Mouse (Mus musculus) kidney, adult 9 months (tissue): ENCODE results near the gene Pfkfb4.

Source experiments
- DNase-seq: peaks from one replicate; pipeline ENCODE4 v3.0.0; 2022

The Pfkfb4 gene

DNA sequence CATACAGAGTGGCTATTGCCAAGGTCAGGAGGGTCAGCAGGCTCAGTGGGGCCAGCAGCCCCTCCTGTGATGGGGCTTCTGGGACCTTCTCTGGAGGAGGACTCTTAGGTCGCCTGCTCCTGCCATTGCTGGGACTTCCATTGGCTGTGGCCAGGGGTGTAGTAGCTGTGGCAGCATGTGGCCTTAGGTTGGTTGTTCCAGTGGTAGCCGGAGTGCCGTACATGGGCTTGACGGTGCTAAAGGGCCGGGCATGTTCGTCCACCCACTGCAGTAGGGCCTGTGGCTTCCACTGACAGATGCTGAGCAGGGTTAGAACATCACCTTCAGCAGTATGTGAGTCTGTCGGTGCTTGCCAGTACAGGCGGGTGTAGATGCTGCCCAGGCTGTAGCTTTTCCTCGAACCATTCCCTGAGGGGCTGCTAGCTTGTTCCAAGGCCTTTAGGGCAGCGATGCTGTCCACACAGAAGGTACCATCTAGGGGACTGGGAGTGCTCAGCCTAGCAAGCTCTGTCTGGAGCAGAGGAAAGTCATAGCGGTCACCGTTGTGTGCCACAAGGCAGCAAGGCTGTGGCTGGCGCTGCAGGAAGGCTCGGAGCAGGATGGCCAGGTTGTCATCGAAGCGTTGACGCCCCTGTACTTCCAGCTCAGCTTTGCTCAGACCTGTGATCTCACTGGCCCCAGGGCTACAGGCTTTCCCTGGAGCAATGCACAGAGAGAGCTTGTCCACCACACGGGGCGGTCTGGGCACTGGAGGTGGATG, 66.6 kb downstream of the Pfkfb4 start:
- no peak for DNase-seq

DNA sequence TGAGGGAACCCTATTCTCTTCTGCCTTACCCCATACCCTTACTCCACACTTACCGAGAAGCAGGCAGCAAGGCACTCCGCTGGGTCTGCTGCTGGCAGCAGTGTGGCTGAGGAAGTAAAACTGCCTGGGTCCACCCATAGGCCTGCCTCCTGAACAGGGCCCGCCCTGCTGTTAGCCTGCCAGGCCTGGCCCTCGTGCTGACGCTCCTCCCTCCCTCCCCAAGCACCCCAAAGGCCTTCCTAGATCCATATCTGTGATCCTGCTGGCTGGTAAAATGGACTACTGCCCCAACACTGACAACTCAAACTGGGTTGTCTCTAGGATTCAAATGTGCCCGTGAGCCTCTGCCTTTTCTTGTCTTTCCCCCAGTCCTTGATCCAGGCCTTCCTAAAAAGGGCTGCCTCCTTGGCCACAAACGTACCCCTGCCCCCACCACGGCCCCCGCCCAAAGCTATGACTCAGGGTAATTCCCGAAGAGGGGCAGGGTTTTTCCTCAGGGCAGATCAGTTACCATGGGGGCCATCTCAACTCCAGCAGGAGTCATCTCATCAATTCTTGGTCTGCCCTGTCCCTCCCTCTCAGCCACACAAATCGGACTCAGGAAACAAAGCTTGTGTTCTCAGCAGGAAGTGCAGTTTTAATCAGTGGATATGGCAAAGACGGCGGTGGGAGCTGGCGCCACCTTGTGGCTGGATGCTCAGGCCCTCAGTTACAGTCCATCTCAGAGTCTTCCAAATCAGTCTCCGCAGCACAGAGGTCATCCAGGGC, 67.7 kb downstream of the Pfkfb4 start, which contains the start of gene Trex1:
Trex1 (minus strand) TSS at position 599 of the 768 bp plus-strand sequence.
- DNase-seq, result peak; percentile 95

DNA sequence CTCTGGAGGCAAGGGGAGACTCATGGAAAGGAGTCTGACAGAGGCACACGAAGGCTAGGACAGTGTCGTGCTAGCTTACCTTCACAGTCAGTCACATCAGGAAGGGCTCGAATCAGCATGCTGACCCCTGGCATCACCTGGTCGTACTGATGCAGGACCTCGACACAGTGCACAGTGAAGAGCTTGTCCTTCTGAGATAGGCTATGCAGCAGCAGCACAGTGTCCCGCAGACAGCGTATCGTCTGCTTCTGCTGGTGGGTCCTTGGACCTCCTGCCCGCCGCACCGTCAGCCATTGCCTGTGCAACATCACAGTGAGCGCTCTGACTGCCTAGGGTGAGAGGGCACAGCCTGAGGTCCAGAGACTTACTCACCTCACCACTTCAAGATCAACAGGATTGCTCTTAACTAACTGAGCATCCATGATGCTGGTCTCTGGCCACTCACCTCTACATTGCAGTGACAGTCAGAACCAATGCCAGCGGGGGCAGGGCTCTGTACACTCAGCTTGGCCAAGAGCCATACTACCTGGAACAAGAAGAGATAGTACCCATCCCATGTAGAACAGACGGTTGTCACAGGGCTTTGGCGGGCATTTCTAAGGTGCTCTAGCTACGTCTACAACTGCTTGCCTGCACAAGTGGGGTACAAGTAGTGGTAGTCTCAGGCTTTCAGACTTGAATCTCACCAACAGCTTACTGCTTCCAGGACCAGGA, 68.8 kb downstream of the Pfkfb4 start:
- DNase-seq, result no peak

DNA sequence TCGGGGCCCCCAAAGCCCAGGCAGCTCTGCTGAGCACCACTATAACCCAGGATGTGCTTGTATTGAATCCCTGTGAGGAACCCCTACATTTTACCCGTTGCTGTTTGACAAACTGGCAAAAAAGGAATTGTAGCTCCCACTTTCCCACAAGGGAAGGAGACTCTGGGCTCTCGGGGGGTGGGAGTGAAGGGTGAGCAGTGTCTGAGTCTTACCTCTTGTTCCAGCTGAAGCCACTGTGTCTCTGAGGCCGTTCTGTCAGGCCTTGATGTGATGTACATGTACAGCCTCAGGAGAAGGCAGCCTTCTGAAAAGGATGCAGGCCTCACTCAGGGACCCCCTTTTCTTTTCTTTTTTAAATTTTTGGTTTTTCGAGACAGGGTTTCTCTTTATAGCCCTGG, 69.3 kb downstream of the Pfkfb4 start:
- no peak for DNase-seq

DNA sequence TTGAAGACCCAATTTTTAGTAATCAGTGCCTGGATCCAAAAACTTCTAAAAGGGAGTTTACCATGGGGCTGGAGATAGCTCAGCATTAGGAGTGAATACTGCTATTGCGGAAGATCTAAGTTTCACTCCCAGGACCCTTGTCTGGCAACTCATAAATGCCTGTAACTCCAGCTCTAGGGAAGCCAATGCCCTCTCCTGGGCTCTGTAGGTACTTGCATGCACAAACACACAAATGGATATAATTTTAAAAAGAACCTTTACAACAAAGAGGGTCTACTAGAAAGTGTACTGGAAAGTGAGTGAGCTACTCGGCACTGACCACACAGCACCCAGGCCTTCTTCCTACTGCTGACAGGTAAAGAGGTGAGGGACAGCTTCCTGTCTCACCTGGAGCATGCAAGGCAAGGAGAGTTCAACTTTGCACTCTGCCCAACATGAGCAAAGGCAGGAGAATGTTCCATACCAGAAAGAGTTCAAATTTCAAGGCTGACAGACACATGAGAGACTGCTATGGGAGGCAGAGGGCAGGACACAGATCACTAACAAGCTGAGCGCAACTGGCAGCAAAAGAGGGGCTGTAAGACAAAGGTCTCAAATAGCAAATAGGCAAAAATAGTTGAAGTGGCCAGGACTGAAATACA, 76.6 kb downstream of the Pfkfb4 start:
- DNase-seq, result no peak

DNA sequence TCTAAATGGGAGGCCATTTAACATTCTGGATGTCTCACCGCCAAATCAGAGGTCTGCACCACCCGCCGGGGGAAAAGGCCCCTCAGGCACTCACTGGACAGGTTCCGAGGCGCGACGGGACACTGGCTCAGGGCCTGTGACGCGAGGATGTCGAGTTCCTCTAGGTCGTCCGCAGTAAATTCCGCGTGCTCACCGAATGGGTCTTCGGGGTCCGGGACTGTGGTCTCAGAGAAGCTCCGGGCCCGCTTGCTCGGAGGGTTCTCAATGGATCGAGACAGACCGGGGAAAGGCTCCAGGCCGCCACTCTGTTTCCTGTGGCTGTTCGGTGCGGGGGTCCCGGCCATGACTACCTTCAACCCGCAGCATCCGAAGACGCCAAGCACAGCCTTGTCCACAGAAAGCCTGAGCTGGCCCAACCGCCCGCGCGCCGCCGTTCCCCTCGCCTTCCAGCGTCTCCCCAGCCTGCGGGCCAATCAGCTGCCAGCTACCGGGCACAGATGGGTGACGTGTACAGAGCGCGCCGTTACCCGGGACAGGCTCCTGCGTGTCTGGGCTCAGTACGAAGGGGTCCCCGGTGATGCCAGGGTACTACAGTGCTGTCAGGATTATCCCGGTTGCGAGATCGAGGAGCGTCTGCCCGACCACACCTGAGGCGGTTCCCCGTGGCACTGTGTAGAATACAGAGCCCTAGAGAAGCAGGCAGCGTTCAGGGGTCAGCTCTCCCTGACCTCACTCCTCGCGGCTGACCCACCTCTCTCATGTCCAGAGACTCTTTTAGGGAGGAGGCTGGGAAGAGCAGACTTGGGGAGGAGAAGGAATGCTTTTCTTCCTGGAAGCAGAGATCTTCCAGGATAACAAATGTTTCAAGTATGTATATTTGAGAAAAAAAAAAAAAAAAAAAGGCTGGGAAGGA, 82.3 kb downstream of the Pfkfb4 start, which contains the start of gene Atrip:
Atrip (minus strand) TSS at position 464 of the 913 bp plus-strand sequence.
- peak; percentile 88 for DNase-seq

DNA sequence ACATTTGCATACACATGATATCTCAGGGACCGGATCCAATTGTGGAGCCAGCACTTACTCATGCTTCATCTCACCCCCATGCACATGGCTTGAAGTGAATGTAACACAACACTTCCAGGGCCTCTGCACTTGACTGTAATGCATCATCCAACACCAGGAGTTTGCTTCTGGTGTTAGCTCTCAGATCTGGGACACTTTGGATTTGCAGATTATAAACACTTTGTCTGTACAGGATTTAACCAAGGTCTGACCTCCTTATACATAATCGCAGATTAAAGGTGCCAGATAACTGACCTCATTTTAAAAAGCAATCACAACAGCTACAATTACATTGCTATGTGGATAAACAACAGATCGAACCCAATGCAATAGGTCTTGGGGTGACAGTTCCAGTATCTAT, 88.9 kb downstream of the Pfkfb4 start:
- no peak for DNase-seq

DNA sequence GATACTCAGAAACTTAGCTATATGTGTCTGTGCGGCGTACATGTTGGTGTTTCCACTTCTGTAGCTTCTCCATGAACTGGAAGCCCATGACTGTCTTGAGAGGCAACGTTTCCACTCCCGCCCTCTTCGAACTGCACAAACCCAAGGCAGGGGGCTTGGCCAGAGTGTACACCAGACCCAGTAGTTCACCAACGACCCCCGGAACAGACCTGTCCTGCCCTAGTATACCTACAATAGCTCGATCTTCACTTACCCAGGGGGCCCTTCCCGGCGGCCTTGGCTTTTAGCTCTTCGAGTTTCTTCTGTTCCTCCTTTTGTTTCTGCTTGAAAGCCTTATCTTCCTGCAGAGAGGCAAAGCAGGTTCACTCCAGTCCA, 90.2 kb downstream of the Pfkfb4 start:
- DNase-seq, result no peak
